Mouse (Mus musculus) ES-E14 (cell line): ENCODE data around the gene Olfr427. TPM values are rescaled to one million over a fixed set of nuclear protein-coding genes. Genes with fewer than 3 reads are reported as not detected.

Experiments used
- DNase-seq: peaks from one replicate; pipeline ENCODE4 v3.0.0-alpha.2; 2013; ENCODE audit warnings: low read depth, low spot score
- H3K27ac ChIP-seq: 2 replicates; pipeline ENCODE4 v1.5.1; 2012; ENCODE audit warnings: low read depth, mild to moderate bottlenecking, low read length, moderate library complexity, mixed read lengths; ENCODE audit not compliant: poor library complexity, insufficient read depth, severe bottlenecking
- H3K36me3 ChIP-seq: 2 replicates; pipeline ENCODE4 v1.6.1; 2012; ENCODE audit warnings: mild to moderate bottlenecking, low read length, moderate library complexity, mixed read lengths; ENCODE audit not compliant: control insufficient read depth, poor library complexity, insufficient read depth, severe bottlenecking
- H3K4me1 ChIP-seq, 2 experiments: fragments of 150-350 bp in 1 of 2; sonication (generic) in 1 of 2; 2 replicates each; pipeline ENCODE4 v1.6.1; 2012; ENCODE audit warnings: low read length in 2 of 2, mild to moderate bottlenecking in 1 of 2, mixed read lengths in 1 of 2; ENCODE audit not compliant: control insufficient read depth in 2 of 2, insufficient read depth in 2 of 2, poor library complexity in 1 of 2
- H3K4me3 ChIP-seq, 2 experiments: fragments of 150-350 bp in 1 of 2; sonication (generic) in 1 of 2; 2 replicates each; pipeline ENCODE4 v1.5.1; 2012; ENCODE audit warnings: low read length in 2 of 2, low read depth in 1 of 2, mild to moderate bottlenecking in 1 of 2, mixed read lengths in 1 of 2; ENCODE audit not compliant: insufficient read depth in 1 of 2, poor library complexity in 1 of 2, severe bottlenecking in 1 of 2
- H3K9ac ChIP-seq: 2 replicates; pipeline ENCODE4 v1.6.1; 2012; ENCODE audit warnings: low read depth, mild to moderate bottlenecking, low read length, mixed read lengths; ENCODE audit not compliant: poor library complexity, insufficient read depth, severe bottlenecking
- H3K9me3 ChIP-seq: fragments of 150-350 bp; sonication (generic); 2 replicates; pipeline ENCODE4 v1.6.1; 2012; ENCODE audit warnings: low read depth, mild to moderate bottlenecking, low read length; ENCODE audit not compliant: control insufficient read depth, insufficient read depth
- CHD2 ChIP-seq: IDR thresholded peaks from 2 replicates; pipeline ENCODE4 v1.6.1; 2014; ENCODE audit warnings: mild to moderate bottlenecking, low read depth, low read length, inconsistent platforms
- HCFC1 ChIP-seq: IDR thresholded peaks from 2 replicates; pipeline ENCODE4 v1.6.1; 2012; ENCODE audit warnings: low read length, inconsistent platforms, borderline replicate concordance; ENCODE audit not compliant: insufficient read depth
- MAFK ChIP-seq: IDR thresholded peaks from 2 replicates; pipeline ENCODE4 v1.6.1; 2014; ENCODE audit warnings: mild to moderate bottlenecking, low read depth, low read length, inconsistent platforms; ENCODE audit not compliant: insufficient read depth
- ZC3H11A ChIP-seq: IDR thresholded peaks from 2 replicates; pipeline ENCODE4 v1.6.1; 2012; ENCODE audit warnings: low read depth, mild to moderate bottlenecking, inconsistent platforms, low read length, borderline replicate concordance
- ZNF384 ChIP-seq: IDR thresholded peaks from 2 replicates; pipeline ENCODE4 v1.6.1; 2012; ENCODE audit warnings: low read depth, low read length, inconsistent platforms
- in situ Hi-C, 2 experiments: fragments of 600-800 bp; cut with MboI; formaldehyde crosslinking; loops; one replicate each; pipeline ENCODE4 v1.15.1; 2025; ENCODE audit warnings: low sequenced_read_pairs in 2 of 2, inconsistent platforms in 1 of 2; ENCODE audit not compliant: unreplicated experiment in 2 of 2
- total RNA-seq: library from RNA; depleted of rRNA; stranded (reverse); fragments of 300-350 nt; gene quantifications from 2 replicates; pipeline ENCODE4 v1.2.3, GENCODE M21; 2012

Gene Olfr427
- total RNA-seq, 1 experiment: not detected

GRCm38 (mm10) chr1:174051515-174051914, 45.2 kb upstream of the Olfr427 start:
- TF ChIP-seq ZC3H11A: no peak
- no peak for TF ChIP-seq MAFK
- no peak for TF ChIP-seq ZNF384
- in situ Hi-C loops: no loop called here
- H3K36me3 ChIP-seq: no peaks in the 10 kb centered on the region
- no peak overlapping the region for H3K27ac ChIP-seq
- no peak overlapping the region for H3K4me3 ChIP-seq
- no peaks in the 10 kb centered on the region for H3K9me3 ChIP-seq
- DNase-seq: no peak
- no peaks in the 10 kb centered on the region; a peak in 1 of 4 replicates for H3K4me1 ChIP-seq
- no peak overlapping the region for H3K9ac ChIP-seq

GRCm38 (mm10) chr1:174051931-174052536, 44.7 kb upstream of the Olfr427 start:
- Histone ChIP-seq H3K4me1 (no peaks in the 10 kb centered on the region; a peak in 1 of 4 replicates), H3K9ac (no peak overlapping the region), H3K27ac (no peak overlapping the region), H3K9me3 (no peaks in the 10 kb centered on the region), H3K4me3 (no peak overlapping the region), H3K36me3 (no peaks in the 10 kb centered on the region)
- no peak for DNase-seq
- TF ChIP-seq HCFC1 (no peak), CHD2 (no peak), ZNF384 (no peak), MAFK (no peak), ZC3H11A (no peak)
- in situ Hi-C loops: no loop called here

DNA sequence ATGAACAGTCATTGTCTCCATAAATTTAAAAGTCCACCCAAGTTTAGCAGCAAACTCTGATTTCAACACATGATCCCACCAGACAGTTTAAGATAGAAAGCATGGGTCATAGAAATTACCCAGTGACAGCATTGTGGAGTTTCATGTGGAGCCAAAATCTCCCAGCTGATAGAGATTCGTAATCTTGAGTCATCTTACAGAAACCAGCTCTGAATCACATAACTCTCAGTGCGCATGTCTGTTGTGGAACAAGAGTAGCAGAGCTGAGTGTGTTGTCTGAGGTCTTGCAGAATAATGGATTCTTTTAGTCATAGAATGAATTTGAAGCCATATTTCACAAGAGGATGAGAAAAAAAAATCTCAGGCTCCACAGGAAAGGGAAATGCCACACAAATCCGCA, 43.7 kb upstream of the Olfr427 start:
- in situ Hi-C loops: no loop called here
- no peaks in the 10 kb centered on the region; a peak in 1 of 4 replicates for H3K4me1 ChIP-seq
- no peak overlapping the region for H3K27ac ChIP-seq
- no peak overlapping the region for H3K9ac ChIP-seq
- H3K4me3 ChIP-seq: no peak overlapping the region
- TF ChIP-seq CHD2 (no peak), ZC3H11A (no peak), MAFK (no peak), ZNF384 (no peak), HCFC1 (no peak)
- no peaks in the 10 kb centered on the region for H3K36me3 ChIP-seq
- H3K9me3 ChIP-seq: no peaks in the 10 kb centered on the region
- DNase-seq: no peak

GRCm38 (mm10) chr1:174055248-174055647, 41.4 kb upstream of the Olfr427 start:
- in situ Hi-C loops: no loop called here
- no peaks in the 10 kb centered on the region for H3K36me3 ChIP-seq
- H3K4me3 ChIP-seq: no peak overlapping the region
- H3K9me3 ChIP-seq: no peaks in the 10 kb centered on the region
- H3K27ac ChIP-seq: no peak overlapping the region
- DNase-seq: no peak
- no peaks in the 10 kb centered on the region; a peak in 1 of 4 replicates for H3K4me1 ChIP-seq
- no peak overlapping the region for H3K9ac ChIP-seq
- TF ChIP-seq MAFK (no peak), HCFC1 (no peak), ZC3H11A (no peak), CHD2 (no peak), ZNF384 (no peak)

DNA sequence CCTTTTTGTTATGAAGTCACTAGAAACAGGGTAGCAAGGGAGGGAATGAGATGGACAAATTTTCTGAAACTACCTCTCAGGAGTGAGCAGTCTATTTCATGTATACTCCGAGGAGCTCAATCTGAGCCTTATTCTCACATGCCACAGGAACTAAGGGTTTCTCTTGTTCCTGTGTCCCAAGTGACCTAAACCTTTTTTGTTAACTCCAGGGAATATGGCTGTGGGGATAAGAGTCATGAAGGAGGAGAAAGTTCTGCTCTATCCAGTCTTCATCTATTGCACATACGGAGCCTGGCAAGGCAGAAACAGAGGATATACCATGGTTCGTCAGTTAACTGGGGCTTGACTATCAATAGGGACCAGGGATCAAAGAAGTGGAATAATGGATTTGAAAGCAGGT, 30.4 kb upstream of the Olfr427 start, which contains the start of gene Olfr430:
Olfr430 (plus strand) TSS at position 301 of the 400 bp plus-strand sequence.
- DNase-seq: no peak
- in situ Hi-C loops: no loop called here
- TF ChIP-seq MAFK: no peak
- TF ChIP-seq ZNF384: no peak
- TF ChIP-seq HCFC1: no peak
- TF ChIP-seq ZC3H11A: no peak
- no peak for TF ChIP-seq CHD2
- no peak within 1 kb of the TSS for H3K27ac ChIP-seq
- no peak within 1 kb of the TSS for H3K9ac ChIP-seq
- H3K4me1 ChIP-seq: no peaks in the 10 kb centered on the region
- no peaks in the 10 kb centered on the region for H3K36me3 ChIP-seq
- no peak within 1 kb of the TSS for H3K4me3 ChIP-seq
- no peaks in the 10 kb centered on the region for H3K9me3 ChIP-seq
